Mouse (Mus musculus) liver, adult 2 months (tissue): Measurements from ENCODE around the gene Scnn1a. TPM values are rescaled to one million over a fixed set of nuclear protein-coding genes. Genes with fewer than 3 reads are reported as not detected.

Experiments
- DNase-seq: peaks from one replicate; pipeline ENCODE4 v3.0.0-alpha.2; 2011; ENCODE audit warnings: low read depth, low spot score; ENCODE audit errors: extremely low read depth
- H3K27ac ChIP-seq: fragments of 200-500 bp; replicated peaks from 2 replicates; pipeline ENCODE4 v1.5.1; 2012; ENCODE audit warnings: low read depth, mild to moderate bottlenecking, control low read depth, inconsistent platforms, low read length; ENCODE audit not compliant: insufficient read depth
- H3K27me3 ChIP-seq: fragments of 200-500 bp; 2 replicates; pipeline ENCODE4 v1.6.1; 2012; ENCODE audit warnings: mild to moderate bottlenecking, moderate library complexity, low read length, inconsistent platforms; ENCODE audit not compliant: control insufficient read depth, insufficient read depth
- H3K36me3 ChIP-seq: fragments of 200-500 bp; 2 replicates; pipeline ENCODE4 v1.6.1; 2012; ENCODE audit warnings: low read length, inconsistent platforms; ENCODE audit not compliant: control insufficient read depth, insufficient read depth
- H3K4me1 ChIP-seq: fragments of 200-500 bp; 2 replicates; pipeline ENCODE4 v1.6.1; 2011; ENCODE audit warnings: low read length; ENCODE audit not compliant: control insufficient read depth, insufficient read depth
- H3K4me3 ChIP-seq: fragments of 200-500 bp; 2 replicates; pipeline ENCODE4 v1.5.1; 2011; ENCODE audit warnings: low read depth, mild to moderate bottlenecking, control low read depth, low read length, moderate library complexity; ENCODE audit not compliant: insufficient read depth
- H3K79me2 ChIP-seq: fragments of 200-500 bp; 2 replicates; pipeline ENCODE4 v1.6.1; 2012; ENCODE audit warnings: inconsistent platforms, mild to moderate bottlenecking, low read length, moderate library complexity; ENCODE audit not compliant: control insufficient read depth, insufficient read depth
- H3K9ac ChIP-seq: fragments of 200-500 bp; 2 replicates; pipeline ENCODE4 v1.6.1; 2012; ENCODE audit warnings: low read depth, mild to moderate bottlenecking, control low read depth, inconsistent platforms, low read length
- CTCF ChIP-seq: fragments of 200-500 bp; IDR thresholded peaks from 2 replicates; pipeline ENCODE4 v1.5.1; 2011; ENCODE audit warnings: low read depth, low read length, control low read depth
- POLR2A ChIP-seq: fragments of 200-500 bp; IDR thresholded peaks from 2 replicates; pipeline ENCODE4 v1.6.1; 2011; ENCODE audit warnings: low read length, control low read depth; ENCODE audit not compliant: insufficient read depth; ENCODE audit errors: extremely low read depth
- WGBS: fragments of 180-500 bp; shearing (Covaris S2); methylation state at CpG from one replicate; pipeline ENCODE4 v1.1.7; 2018; 5-methylcytosine and 5-hydroxymethylcytosine counted together
- polyA plus RNA-seq: library from polyadenylated mRNA; depleted of rRNA; stranded (reverse); fragments of >200 nt; gene quantifications from 2 replicates; pipeline ENCODE4 v1.2.3, GENCODE M21; 2012
- total RNA-seq: library from RNA; depleted of rRNA; stranded (reverse); fragments of >200 nt; gene quantifications from 2 replicates; pipeline ENCODE4 v1.2.3, GENCODE M21; 2014

Scnn1a gene
- total and polyA plus RNA-seq, 2 experiments = 3.0 to 24.8 TPM

DNA sequence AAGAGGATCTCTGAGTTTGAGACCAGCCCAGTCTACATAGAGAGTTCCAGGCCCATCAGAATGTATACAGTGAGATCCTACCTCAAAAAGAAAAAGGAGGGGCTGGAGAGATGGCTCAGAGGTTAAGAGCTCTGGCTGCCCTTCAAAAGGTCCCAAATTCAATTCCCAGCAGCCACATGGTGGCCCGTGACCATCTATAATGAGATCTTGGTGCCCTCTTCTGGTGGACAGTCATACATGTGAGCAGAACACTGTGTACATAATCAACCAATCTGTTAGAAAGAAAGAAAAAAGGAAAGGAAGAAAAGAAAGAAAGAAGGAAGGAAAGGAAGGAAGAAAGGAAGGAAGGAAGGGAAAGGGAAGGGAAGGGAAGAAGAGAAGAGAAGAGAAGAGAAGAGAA, 45.7 kb downstream of the Scnn1a start:
- 83% methylated on average over 1 of the region's 1 CpGs for WGBS
- no peak for DNase-seq

DNA sequence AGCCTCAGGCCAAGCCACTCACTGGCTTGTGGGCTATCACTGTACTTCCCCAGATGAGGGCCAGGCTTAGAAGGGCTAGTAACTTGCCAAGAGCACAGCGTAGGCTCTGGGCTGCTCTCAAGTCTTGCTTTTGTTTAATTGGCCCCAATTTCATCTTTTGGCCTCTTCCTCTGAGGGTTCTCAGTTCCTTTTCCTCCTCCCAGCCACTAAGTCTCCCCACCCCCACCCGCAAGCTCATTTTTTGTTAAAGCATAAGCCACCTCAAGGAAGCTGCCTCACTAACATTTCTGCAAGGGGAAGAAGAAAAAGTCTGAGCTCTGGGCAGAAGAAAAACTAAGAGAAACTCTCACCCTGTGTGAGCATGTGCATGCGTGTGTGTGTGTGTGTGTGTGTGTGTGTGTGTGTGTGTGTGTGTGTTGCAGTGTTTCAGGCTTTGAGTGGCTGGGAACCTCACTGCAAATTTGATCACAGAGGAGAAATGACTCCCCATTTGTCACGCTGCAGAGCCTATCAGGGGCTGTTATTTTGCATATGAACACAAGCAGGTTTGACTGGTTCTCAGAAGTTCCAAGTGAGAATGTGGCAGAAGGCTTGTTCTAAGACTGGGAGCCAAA, 47.4 kb downstream of the Scnn1a start:
- no peaks in the 10 kb centered on the region for H3K79me2 ChIP-seq
- TF ChIP-seq CTCF = no peak
- TF ChIP-seq POLR2A = no peak
- no peak overlapping the region for H3K27ac ChIP-seq
- DNase-seq = peak; percentile 52
- no peak overlapping the region for H3K4me3 ChIP-seq
- H3K9ac ChIP-seq = no peak overlapping the region
- peaks cover 10% of the 10 kb centered on the region for H3K4me1 ChIP-seq
- WGBS = 78% methylated on average over 4 of the region's 4 CpGs
- peaks cover 5% of the 10 kb centered on the region for H3K36me3 ChIP-seq
- H3K27me3 ChIP-seq = no peaks in the 10 kb centered on the region

More for the DNA sequence above, 45.7 kb downstream of the Scnn1a start:
- Histone ChIP-seq H3K79me2 (no peaks in the 10 kb centered on the region), H3K9ac (no peak overlapping the region), H3K27me3 (no peaks in the 10 kb centered on the region), H3K27ac (no peak overlapping the region), H3K4me3 (no peak overlapping the region), H3K4me1 (peaks cover 11% of the 10 kb centered on the region), H3K36me3 (peaks cover 15% of the 10 kb centered on the region; the same call in 1 of the 2 replicates)
- TF ChIP-seq POLR2A = no peak
- TF ChIP-seq CTCF = peak; percentile 29; the same call in 1 of the 2 replicates

GRCm38 (mm10) chr6:125377042-125377441, 56.6 kb downstream of the Scnn1a start:
- H3K4me3 ChIP-seq = no peak overlapping the region
- DNase-seq = no peak
- no peak overlapping the region for H3K27ac ChIP-seq
- 89% methylated on average over 6 of the region's 6 CpGs for WGBS
- TF ChIP-seq CTCF (no peak), POLR2A (no peak)
- no peak overlapping the region for H3K9ac ChIP-seq
- peaks cover 17% of the 10 kb centered on the region for H3K4me1 ChIP-seq
- H3K36me3 ChIP-seq = peaks cover 10% of the 10 kb centered on the region; the same call in 1 of the 2 replicates
- no peaks in the 10 kb centered on the region for H3K27me3 ChIP-seq
- H3K79me2 ChIP-seq = no peaks in the 10 kb centered on the region

DNA sequence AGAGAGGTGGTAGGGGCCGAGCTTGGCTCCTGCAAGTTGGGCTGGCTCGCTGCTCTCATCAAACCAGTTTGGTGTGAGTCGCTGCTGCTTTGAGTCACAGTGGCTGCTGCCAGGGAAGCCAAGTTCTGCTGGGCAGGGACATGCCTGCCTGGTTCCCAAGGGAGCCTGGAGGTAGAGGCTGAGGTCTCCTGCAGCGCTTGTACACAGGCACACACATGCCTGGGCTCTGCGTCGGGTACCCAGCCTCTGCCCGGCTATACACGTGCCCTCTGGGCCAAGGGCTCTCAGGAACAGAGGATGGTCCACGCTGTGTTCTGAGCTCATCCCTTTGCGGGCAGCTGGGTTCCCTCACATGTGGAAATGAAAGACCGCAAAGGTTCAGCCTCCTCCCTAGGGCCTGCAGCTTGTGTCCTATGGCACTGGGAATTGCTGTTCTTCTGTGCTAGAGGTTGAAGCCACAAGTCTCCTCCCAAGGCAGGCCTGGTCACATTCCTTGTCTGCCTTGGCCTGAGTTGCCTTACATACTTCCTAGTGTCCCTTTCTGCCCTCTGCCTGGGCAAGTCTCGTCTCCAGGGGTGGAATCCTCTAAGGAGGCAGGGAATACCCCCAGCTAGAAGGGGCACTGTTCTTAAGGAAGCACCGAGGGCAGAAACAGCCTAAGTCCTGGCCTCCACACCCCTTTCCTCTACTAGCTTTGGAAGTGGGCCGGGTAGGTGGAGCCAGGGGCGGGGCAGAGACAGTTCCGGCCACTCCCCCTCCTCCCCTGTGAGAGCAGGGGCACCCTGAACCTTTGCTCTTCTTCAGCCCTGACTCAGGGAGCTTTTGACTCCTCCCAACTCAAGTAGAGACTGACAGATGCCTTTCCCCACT, 57.4 kb downstream of the Scnn1a start:
- 59% methylated on average over 16 of the region's 16 CpGs for WGBS
- H3K27ac ChIP-seq = peak overlapping the region; percentile 22; the same call in 1 of the 2 replicates
- H3K36me3 ChIP-seq = peaks cover 10% of the 10 kb centered on the region; the same call in 1 of the 2 replicates
- no peaks in the 10 kb centered on the region for H3K79me2 ChIP-seq
- DNase-seq = peak; percentile 79
- H3K27me3 ChIP-seq = no peaks in the 10 kb centered on the region
- peaks cover 17% of the 10 kb centered on the region for H3K4me1 ChIP-seq
- no peak overlapping the region for H3K9ac ChIP-seq
- TF ChIP-seq CTCF (no peak), POLR2A (no peak)
- no peak overlapping the region for H3K4me3 ChIP-seq

DNA sequence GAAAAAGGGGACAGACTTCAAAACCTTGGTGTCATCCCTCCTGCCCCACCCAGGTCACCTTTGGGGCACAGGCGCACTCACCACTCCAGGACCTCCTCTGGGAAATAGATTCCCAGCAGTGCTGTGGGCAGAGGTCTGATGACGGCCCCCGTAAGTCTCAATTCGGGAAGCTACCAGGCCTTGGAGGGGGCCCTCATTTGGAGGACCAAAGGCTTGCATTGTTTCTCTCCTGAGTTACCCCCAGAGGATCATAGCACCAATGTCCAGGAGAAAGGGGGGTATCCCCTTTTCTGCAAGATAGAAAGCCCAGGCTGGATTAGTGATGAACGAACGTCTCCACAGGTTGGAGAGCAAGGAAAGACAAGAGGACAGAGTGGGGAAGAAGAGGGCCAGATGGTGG, 58.2 kb downstream of the Scnn1a start:
- Histone ChIP-seq H3K9ac (peak overlapping the region; percentile 26; the same call in 1 of the 2 replicates), H3K27ac (peak overlapping the region; percentile 22), H3K79me2 (no peaks in the 10 kb centered on the region), H3K36me3 (peaks cover 9% of the 10 kb centered on the region; the same call in 1 of the 2 replicates), H3K4me1 (peaks cover 17% of the 10 kb centered on the region), H3K4me3 (no peak overlapping the region), H3K27me3 (no peaks in the 10 kb centered on the region)
- no peak for TF ChIP-seq CTCF
- no peak for TF ChIP-seq POLR2A
- no peak for DNase-seq
- WGBS = 72% methylated on average over 6 of the region's 6 CpGs
